Mouse (Mus musculus): Measurements from ENCODE around the gene Mrps16.

DNA sequence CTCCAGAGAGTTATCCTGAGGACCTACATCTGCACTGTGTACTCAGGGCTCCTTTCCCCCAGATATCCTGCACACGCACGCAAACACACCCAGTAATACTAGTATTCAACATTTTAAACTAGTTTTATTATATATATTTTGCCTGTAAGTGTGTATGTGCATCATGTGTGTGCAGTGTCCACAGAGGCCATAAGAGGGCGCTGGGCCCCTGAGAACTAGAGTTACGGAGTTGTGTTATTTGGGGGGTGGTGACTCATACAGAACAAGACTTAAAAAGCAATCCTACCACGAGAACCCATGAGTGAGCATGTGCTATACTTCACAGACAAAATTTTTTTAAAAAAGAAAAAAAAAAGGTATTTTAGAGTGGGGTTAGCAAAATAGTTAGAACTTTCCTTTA is 54.0 kb downstream of the Mrps16 start:
- no peak for TF ChIP-seq POLR2A (IDR thresholded peaks at IDR 0.05; ENCODE audit: insufficient read depth, low read depth, low read length)
- 0 out of 2 replicates have a peak, but pooled peaks have one; percentile 2 for TF ChIP-seq CTCF (IDR thresholded peaks at IDR 0.05)
- no peak for TF ChIP-seq EP300 (IDR thresholded peaks at IDR 0.05; ENCODE audit: insufficient read depth, low read depth, low read length)

All from heart, adult 2 months (tissue).